Mouse (Mus musculus): ENCODE measurements around the gene Fbxo48. TPM values are rescaled to one million over a fixed set of nuclear protein-coding genes. Genes with fewer than 3 reads are reported as not detected.

The Fbxo48 gene
- polyA plus RNA-seq, 1 experiment from 2014 or later = 1.3 TPM

GRCm38 (mm10) chr11:17002739-17003373 is 51.7 kb downstream of the Fbxo48 start:
- Histone ChIP-seq H3K9ac (replicated peaks) (no peak overlapping the region), H3K4me3 (no peak overlapping the region), H3K4me1 (no peaks in the 10 kb centered on the region), H3K27ac (replicated peaks) (no peak overlapping the region), H3K27me3 (no peaks in the 10 kb centered on the region), H3K9me3 (no peaks in the 10 kb centered on the region), H3K36me3 (no peaks in the 10 kb centered on the region), H3K4me2 (replicated peaks) (no peak overlapping the region)
- no peak for ATAC-seq (ENCODE audit: low FRiP score, low read depth)
- WGBS = 87% methylated on average over 7 of the region's 7 CpGs

- Histone ChIP-seq H3K4me3 (no peak overlapping the region), H3K9me3 (no peaks in the 10 kb centered on the region), H3K36me3 (no peaks in the 10 kb centered on the region), H3K9ac (replicated peaks) (no peak overlapping the region), H3K27me3 (no peaks in the 10 kb centered on the region), H3K4me1 (no peaks in the 10 kb centered on the region), H3K4me2 (replicated peaks) (no peak overlapping the region), H3K27ac (replicated peaks) (no peak overlapping the region)
- WGBS = 82% methylated on average over 3 of the region's 3 CpGs
- no peak for ATAC-seq (ENCODE audit: low FRiP score, low read depth)
Measured at GRCm38 (mm10) chr11:17003757-17004156, 52.6 kb downstream of the Fbxo48 start.

Other genes with a start within 250 kb of the Fbxo48 start
- gene Egfr, start 199.2 kb upstream of the Fbxo48 start, polyA plus RNA-seq (2016; fragmentation: Nextera tagmentation; extraction: Ambion mirVana) = 3.5 and 5.8 TPM in 2 replicates
- 37.4 and 40.2 TPM in 2 replicates for gene Cnrip1, start 100.2 kb downstream of the Fbxo48 start, polyA plus RNA-seq (2016; fragmentation: Nextera tagmentation; extraction: Ambion mirVana)
- 3.9 and 4.7 TPM in 2 replicates for gene Plek, start 101.0 kb downstream of the Fbxo48 start, polyA plus RNA-seq (2016; fragmentation: Nextera tagmentation; extraction: Ambion mirVana)
- gene Ppp3r1, start 207.9 kb downstream of the Fbxo48 start, polyA plus RNA-seq (2016; fragmentation: Nextera tagmentation; extraction: Ambion mirVana) = 113 and 117 TPM in 2 replicates
- gene Wdr92, start 230.7 kb downstream of the Fbxo48 start, polyA plus RNA-seq (2016; fragmentation: Nextera tagmentation; extraction: Ambion mirVana) = 25.2 and 25.6 TPM in 2 replicates

Data from midbrain, embryonic 12.5 days (tissue).